Mouse (Mus musculus): ENCODE measurements around the gene Mapk8ip2. TPM values are rescaled to one million over a fixed set of nuclear protein-coding genes. Genes with fewer than 3 reads are reported as not detected.

The Mapk8ip2 gene
- polyA plus RNA-seq, 1 experiment from 2014 or later = 27.4 TPM

Other genes with a start within 250 kb of the Mapk8ip2 start
- 45.1 and 49.2 TPM in 2 replicates for gene Ppp6r2, start 242.4 kb upstream of the Mapk8ip2 start, polyA plus RNA-seq (2014; fragmentation: Nextera tagmentation; extraction: Ambion mirVana)
- 76.5 and 87.8 TPM in 2 replicates for gene Sbf1, start 138.6 kb upstream of the Mapk8ip2 start, polyA plus RNA-seq (2014; fragmentation: Nextera tagmentation; extraction: Ambion mirVana)
- gene Adm2, start 131.2 kb upstream of the Mapk8ip2 start, polyA plus RNA-seq (2014; fragmentation: Nextera tagmentation; extraction: Ambion mirVana) = 0.15 TPM in 1 of 2 replicates, not detected in the other
- gene Miox, start 119.5 kb upstream of the Mapk8ip2 start, polyA plus RNA-seq (2014; fragmentation: Nextera tagmentation; extraction: Ambion mirVana) = not detected in 2 replicates
- gene Lmf2, start 98.3 kb upstream of the Mapk8ip2 start, polyA plus RNA-seq (2014; fragmentation: Nextera tagmentation; extraction: Ambion mirVana) = 43.7 and 47.3 TPM in 2 replicates
- 191 and 203 TPM in 2 replicates for gene Ncaph2, start 98.2 kb upstream of the Mapk8ip2 start, polyA plus RNA-seq (2014; fragmentation: Nextera tagmentation; extraction: Ambion mirVana)
- gene Sco2, start 80.1 kb upstream of the Mapk8ip2 start, polyA plus RNA-seq (2014; fragmentation: Nextera tagmentation; extraction: Ambion mirVana) = 5.1 and 5.7 TPM in 2 replicates
- gene Tymp, start 76.9 kb upstream of the Mapk8ip2 start, polyA plus RNA-seq (2014; fragmentation: Nextera tagmentation; extraction: Ambion mirVana) = 0.80 and 1.3 TPM in 2 replicates
- 0.37 and 1.2 TPM in 2 replicates for gene Odf3b, start 74.6 kb upstream of the Mapk8ip2 start, polyA plus RNA-seq (2014; fragmentation: Nextera tagmentation; extraction: Ambion mirVana)
- not detected in 2 replicates for gene Klhdc7b, start 69.0 kb upstream of the Mapk8ip2 start, polyA plus RNA-seq (2014; fragmentation: Nextera tagmentation; extraction: Ambion mirVana)
- gene Syce3, start 43.4 kb upstream of the Mapk8ip2 start, polyA plus RNA-seq (2014; fragmentation: Nextera tagmentation; extraction: Ambion mirVana) = not detected in 2 replicates
- 0.84 TPM in 1 of 2 replicates, not detected in the other for gene Cpt1b, start 28.1 kb upstream of the Mapk8ip2 start, polyA plus RNA-seq (2014; fragmentation: Nextera tagmentation; extraction: Ambion mirVana)
- gene C730034F03Rik, start 24.3 kb upstream of the Mapk8ip2 start, polyA plus RNA-seq (2014; fragmentation: Nextera tagmentation; extraction: Ambion mirVana) = 3.5 and 6.0 TPM in 2 replicates
- 0.40 TPM in 1 of 2 replicates, not detected in the other for gene Gm44502, start 24.2 kb upstream of the Mapk8ip2 start, polyA plus RNA-seq (2014; fragmentation: Nextera tagmentation; extraction: Ambion mirVana)
- 54.5 and 56.0 TPM in 2 replicates for gene Chkb, start 24.0 kb upstream of the Mapk8ip2 start, polyA plus RNA-seq (2014; fragmentation: Nextera tagmentation; extraction: Ambion mirVana)
- gene Arsa, start 23.5 kb downstream of the Mapk8ip2 start, polyA plus RNA-seq (2014; fragmentation: Nextera tagmentation; extraction: Ambion mirVana) = 9.9 and 10.6 TPM in 2 replicates
- gene Shank3, start 45.7 kb downstream of the Mapk8ip2 start, polyA plus RNA-seq (2014; fragmentation: Nextera tagmentation; extraction: Ambion mirVana) = 3.8 and 4.9 TPM in 2 replicates
- gene Acr, start 114.4 kb downstream of the Mapk8ip2 start, polyA plus RNA-seq (2014; fragmentation: Nextera tagmentation; extraction: Ambion mirVana) = 0.65 and 0.84 TPM in 2 replicates
- gene Rabl2, start 138.0 kb downstream of the Mapk8ip2 start, polyA plus RNA-seq (2014; fragmentation: Nextera tagmentation; extraction: Ambion mirVana) = 76.4 and 76.7 TPM in 2 replicates